Mouse (Mus musculus) gastrocnemius, postnatal 14 days (tissue): ENCODE results near the gene Olfr112. TPM values are rescaled to one million over a fixed set of nuclear protein-coding genes. Genes with fewer than 3 reads are reported as not detected.
"Not testable (repeated sequence)": the region's sequence is repeated elsewhere in the genome, so short reads cannot be mapped to it uniquely, and the experiment has no call there.

ENCODE experiments used
- DNase-seq: peaks from one replicate; pipeline ENCODE4 v3.0.0; 2021; ENCODE audit warnings: mixed read lengths
- intact Hi-C: fragments of 180-260 bp; cut with DNase I; formaldehyde crosslinking; loops from one replicate; pipeline ENCODE4 v1.15.1; 2025; ENCODE audit warnings: low total_unique reads
- long read RNA-seq, 2 experiments: library from polyadenylated mRNA; stranded (forward); transcript quantifications; one replicate each; pipeline ENCODE4 v2.0.0; 2021
- total RNA-seq, 2 experiments: library from RNA; stranded (reverse); gene quantifications; 2 replicates each; pipeline ENCODE4 v1.2.3; 2021

Gene Olfr112
- not detected for total RNA-seq
- long read RNA-seq, experiment 1, result 0 reads
- long read RNA-seq, experiment 2, result 0 reads

DNA sequence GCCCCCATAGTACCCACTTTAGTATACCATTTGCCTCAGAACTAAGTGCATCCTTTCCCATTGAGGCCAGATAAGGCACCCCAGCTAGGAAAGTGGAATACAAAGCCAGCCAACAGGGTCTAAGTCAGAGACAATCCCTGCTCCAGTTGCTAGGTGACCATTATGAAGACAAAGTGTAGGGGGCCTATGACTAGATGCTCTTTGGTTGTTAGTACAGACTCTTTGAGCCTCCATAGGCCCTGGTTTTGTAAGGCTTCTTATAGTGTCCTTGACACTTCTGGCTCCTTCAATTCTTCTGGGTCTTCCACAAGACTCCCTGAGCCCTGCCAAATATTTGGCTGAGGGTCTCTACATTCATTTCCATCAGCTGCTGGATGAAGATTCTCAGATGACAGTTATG is at the start of gene Olfr112:
Gene Olfr112, minus strand, starts transcription at position 101 of the 400 bp plus-strand sequence.
- intact Hi-C loops, result no loop called here
- DNase-seq, result no peak

DNA sequence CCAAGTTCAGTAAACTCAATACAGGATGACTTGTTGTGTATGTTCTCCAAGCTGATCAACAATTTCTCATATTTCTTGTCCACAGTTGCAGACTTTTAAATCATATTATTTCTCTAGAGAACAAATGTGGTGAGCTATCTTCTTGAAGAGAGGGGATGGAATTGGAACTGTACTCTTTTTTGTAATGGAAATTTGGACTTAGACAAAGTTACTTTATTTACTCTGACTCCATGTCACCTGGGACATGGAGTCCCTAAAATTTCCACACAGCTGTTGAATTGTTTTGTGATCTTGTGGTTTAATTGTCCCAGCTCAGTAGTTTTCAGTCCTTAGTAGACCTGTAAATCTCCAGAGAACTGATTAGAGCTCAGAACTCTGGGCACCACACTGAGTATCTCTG is 23.4 kb upstream of the Olfr112 start, which contains the start of gene Olfr114:
Gene Olfr114, minus strand, starts transcription at position 101 of the 400 bp plus-strand sequence.
- no peak for DNase-seq

GRCm38 (mm10) chr17:37577563-37577962 is 8.3 kb upstream of the Olfr112 start, which contains the start of gene Olfr113:
Gene Olfr113, minus strand, starts transcription at chr17:37577663.
- intact Hi-C loops, result no loop called here
- DNase-seq, result no peak

More for the DNA sequence above, 23.4 kb upstream of the Olfr112 start, which contains the start of gene Olfr114:
- intact Hi-C loops, result no loop called here

- no peak for DNase-seq
- intact Hi-C loops, result no loop called here
Observed at GRCm38 (mm10) chr17:37558913-37559615, 10.2 kb downstream of the Olfr112 start.

DNA sequence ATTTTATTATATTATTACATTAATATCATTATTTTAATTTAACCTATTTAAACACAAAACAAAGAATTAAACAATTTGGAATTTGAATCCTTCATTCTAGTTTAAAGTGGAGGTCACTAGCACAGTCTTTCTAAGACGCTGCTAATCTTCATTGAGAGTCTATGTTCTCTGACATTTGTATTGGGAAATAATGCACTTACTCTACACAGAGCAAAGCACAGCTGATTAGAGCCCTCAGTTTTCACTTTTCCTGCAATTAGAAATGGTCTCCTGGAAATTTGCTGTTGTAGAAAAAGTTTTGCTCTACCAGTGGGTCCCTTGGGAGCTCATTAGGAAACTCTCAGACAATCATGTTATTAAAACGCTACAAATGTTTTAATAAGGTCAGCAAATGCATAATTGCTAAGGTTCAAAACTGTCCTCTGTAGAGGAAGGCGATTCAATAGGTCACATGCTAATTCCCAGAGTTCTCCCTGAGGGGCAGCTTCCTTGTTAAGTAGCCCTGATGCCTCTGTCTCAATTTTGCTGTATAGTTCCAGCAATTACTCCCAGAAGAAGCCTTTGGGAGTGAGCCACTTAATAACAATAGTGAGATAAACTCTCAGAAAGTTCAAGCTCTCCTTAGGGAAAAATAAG is 25.3 kb downstream of the Olfr112 start:
- no peak for DNase-seq
- intact Hi-C loops, result no loop called here

GRCm38 (mm10) chr17:37541454-37542119 is 27.7 kb downstream of the Olfr112 start:
- intact Hi-C loops, result no loop called here
- no peak for DNase-seq

- intact Hi-C loops, DNase-seq: not testable (repeated sequence)
Observed at GRCm38 (mm10) chr17:37538416-37538815, 30.8 kb downstream of the Olfr112 start.

GRCm38 (mm10) chr17:37535173-37535572 is 34.1 kb downstream of the Olfr112 start:
- intact Hi-C loops, result no loop called here
- no peak for DNase-seq

DNA sequence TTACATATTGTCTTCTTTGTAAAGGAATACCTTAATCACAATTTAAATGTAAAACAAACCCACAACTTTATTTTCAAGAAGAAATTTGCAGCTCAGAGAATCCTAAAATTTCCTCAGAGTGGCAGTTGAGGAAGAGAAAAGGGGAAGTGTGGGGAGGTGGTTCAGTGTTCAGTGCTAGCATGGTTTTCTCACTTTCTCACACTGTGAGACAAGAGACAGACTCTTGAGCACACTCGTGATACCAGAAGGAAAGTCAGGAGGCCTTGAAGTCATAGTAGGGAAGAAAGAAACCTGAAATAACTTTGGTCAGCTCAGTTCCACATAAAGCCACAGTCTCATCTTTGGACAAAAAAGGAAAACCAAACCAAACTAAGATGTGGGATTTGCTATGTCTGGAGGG is 43.8 kb downstream of the Olfr112 start:
- DNase-seq, intact Hi-C loops: not testable (repeated sequence)

GRCm38 (mm10) chr17:37524612-37525011 is 44.6 kb downstream of the Olfr112 start:
- intact Hi-C loops, result not testable (repeated sequence)

More at GRCm38 (mm10) chr17:37524612-37525011, 44.6 kb downstream of the Olfr112 start:
- not testable (repeated sequence) for DNase-seq

Other genes starting within 250 kb of the Olfr112 start
- not detected for gene Olfr103, start 229.8 kb downstream of the Olfr112 start, total RNA-seq
- gene Olfr104-ps, start 209.9 kb downstream of the Olfr112 start, total RNA-seq, result not detected
- gene Olfr105-ps, start 190.4 kb downstream of the Olfr112 start, total RNA-seq, result not detected
- gene Olfr106-ps, start 179.1 kb downstream of the Olfr112 start, total RNA-seq, result not detected
- not detected for gene Olfr107, start 170.2 kb downstream of the Olfr112 start, total RNA-seq
- gene Olfr108, start 124.0 kb downstream of the Olfr112 start, total RNA-seq, result not detected
- not detected for gene Olfr109, start 110.5 kb downstream of the Olfr112 start, total RNA-seq
- gene H2-M2, start 85.9 kb downstream of the Olfr112 start, total RNA-seq, result not detected
- gene Olfr110, start 77.0 kb downstream of the Olfr112 start, total RNA-seq, result not detected
- gene Olfr111, start 61.4 kb downstream of the Olfr112 start, total RNA-seq, result not detected
- not detected for gene Olfr113, start 8.2 kb upstream of the Olfr112 start, total RNA-seq
- gene Olfr114, start 23.3 kb upstream of the Olfr112 start, total RNA-seq, result not detected
- not detected for gene Olfr115, start 57.7 kb upstream of the Olfr112 start, total RNA-seq
- gene Olfr116, start 57.7 kb upstream of the Olfr112 start, total RNA-seq, result not detected
- gene Olfr117, start 94.3 kb upstream of the Olfr112 start, total RNA-seq, result not detected
- not detected for gene Olfr118, start 97.5 kb upstream of the Olfr112 start, total RNA-seq
- gene Olfr119, start 127.1 kb upstream of the Olfr112 start, total RNA-seq, result not detected
- not detected for gene Olfr120, start 152.4 kb upstream of the Olfr112 start, total RNA-seq
- not detected for gene Olfr121, start 179.4 kb upstream of the Olfr112 start, total RNA-seq
- not detected for gene Olfr122, start 199.2 kb upstream of the Olfr112 start, total RNA-seq
- gene Olfr123, start 224.1 kb upstream of the Olfr112 start, total RNA-seq, result not detected
- not detected for gene Olfr124, start 230.4 kb upstream of the Olfr112 start, total RNA-seq